Mouse (Mus musculus) lung, adult 2 months (tissue): Measurements from ENCODE around the gene Lrrc41.

Source experiments
- CTCF ChIP-seq: fragments of 200-500 bp; IDR thresholded peaks from 2 replicates; pipeline ENCODE4 v1.5.1; 2011; ENCODE audit warnings: mild to moderate bottlenecking, low read length, control low read depth; ENCODE audit not compliant: insufficient read depth
- POLR2A ChIP-seq: fragments of 200-500 bp; IDR thresholded peaks from 2 replicates; pipeline ENCODE4 v1.6.1; 2011; ENCODE audit warnings: low read depth, mild to moderate bottlenecking, control low read depth, low read length, borderline replicate concordance; ENCODE audit errors: extremely low read depth

DNA sequence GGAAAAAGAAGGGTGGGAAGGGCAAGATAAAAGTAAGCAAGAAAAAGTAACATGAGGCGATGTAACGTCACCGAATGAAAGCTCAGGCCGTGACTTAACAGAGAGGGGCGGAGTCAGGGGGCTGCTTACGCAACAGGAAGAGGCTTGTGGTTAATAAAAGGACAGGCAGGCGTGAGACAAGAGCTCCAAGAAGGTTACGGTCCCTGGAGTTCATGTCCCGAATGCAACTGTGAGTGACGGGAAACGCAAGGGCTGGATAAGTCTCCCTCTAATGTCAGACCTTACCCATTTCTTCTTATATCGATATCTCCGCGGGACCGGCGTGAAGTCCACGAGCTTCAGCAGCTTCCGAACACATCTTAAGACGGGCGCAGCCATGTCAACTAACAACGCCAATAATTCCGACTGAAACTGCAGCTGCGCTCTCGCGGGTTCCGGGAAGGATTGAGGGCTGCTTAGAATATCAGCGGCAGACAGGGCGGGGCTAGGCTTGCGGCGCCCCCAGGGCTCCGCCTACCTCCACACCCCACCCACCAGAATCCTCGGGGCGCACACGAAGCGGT lies 21.6 kb upstream of the Lrrc41 start, which contains the start of gene Nsun4:
- TF ChIP-seq CTCF (no peak), POLR2A (no peak; the same call in none of the 2 replicates)
